Mouse (Mus musculus) urinary bladder, postnatal 4 days (tissue): Measurements from ENCODE around the gene Guca2a.
"Not testable (repeated sequence)": the region's sequence is repeated elsewhere in the genome, so short reads cannot be mapped to it uniquely, and the experiment has no call there.

Experiments
- DNase-seq, 2 experiments: peaks; one replicate each; pipeline ENCODE4 v3.0.0; 2021 to 2022; ENCODE audit warnings: low spot score in 2 of 2

The Guca2a gene

GRCm38 (mm10) chr4:119637176-119637845 lies at the start of gene Guca2a:
TSS of gene Guca2a (plus strand) at chr4:119637704.
- peak in 1 of 2 experiments; percentile 26 for DNase-seq

- DNase-seq: no peak
Measured at GRCm38 (mm10) chr4:119588037-119588436, 49.5 kb upstream of the Guca2a start.

GRCm38 (mm10) chr4:119589423-119589822 lies 48.1 kb upstream of the Guca2a start:
- no peak for DNase-seq

- DNase-seq: no peak
Measured at GRCm38 (mm10) chr4:119590027-119590426, 47.5 kb upstream of the Guca2a start.

- no peak for DNase-seq
Measured at GRCm38 (mm10) chr4:119592479-119592878, 45.0 kb upstream of the Guca2a start.

GRCm38 (mm10) chr4:119594331-119594730 lies 43.2 kb upstream of the Guca2a start:
- no peak for DNase-seq

GRCm38 (mm10) chr4:119599605-119600004 lies 37.9 kb upstream of the Guca2a start:
- no peak for DNase-seq

GRCm38 (mm10) chr4:119609488-119609887 lies 28.0 kb upstream of the Guca2a start:
- no peak for DNase-seq

GRCm38 (mm10) chr4:119614078-119614477 lies 23.4 kb upstream of the Guca2a start:
- DNase-seq: no peak

- no peak for DNase-seq
Measured at GRCm38 (mm10) chr4:119614724-119615123, 22.8 kb upstream of the Guca2a start.

GRCm38 (mm10) chr4:119626081-119626645 lies 11.3 kb upstream of the Guca2a start:
- no peak for DNase-seq

- DNase-seq: no peak
Measured at GRCm38 (mm10) chr4:119626876-119627275, 10.6 kb upstream of the Guca2a start.

GRCm38 (mm10) chr4:119627317-119627716 lies 10.2 kb upstream of the Guca2a start:
- no peak for DNase-seq

- DNase-seq: not testable (repeated sequence)
Measured at GRCm38 (mm10) chr4:119628363-119628762, 9.1 kb upstream of the Guca2a start.

GRCm38 (mm10) chr4:119631115-119631919 lies 6.2 kb upstream of the Guca2a start:
- peak in 1 of 2 experiments; percentile 46 for DNase-seq

GRCm38 (mm10) chr4:119632721-119633120 lies 4.8 kb upstream of the Guca2a start:
- no peak for DNase-seq

GRCm38 (mm10) chr4:119633342-119633741 lies 4.2 kb upstream of the Guca2a start:
- DNase-seq: no peak

- DNase-seq: no peak
Measured at GRCm38 (mm10) chr4:119633948-119634347, 3.6 kb upstream of the Guca2a start.

GRCm38 (mm10) chr4:119634908-119635660 lies 2.4 kb upstream of the Guca2a start:
- peak in 1 of 2 experiments; percentile 50 for DNase-seq

GRCm38 (mm10) chr4:119635686-119636085 lies 1.8 kb upstream of the Guca2a start:
- no peak for DNase-seq

GRCm38 (mm10) chr4:119636731-119637130 lies 773 bp upstream of the Guca2a start:
- DNase-seq: no peak

GRCm38 (mm10) chr4:119637946-119638345 lies 442 bp downstream of the Guca2a start:
- DNase-seq: peak in 1 of 2 experiments; percentile 11
